Mouse (Mus musculus) left cerebral cortex, postnatal 10 days (tissue): ENCODE results near the gene Bri3. TPM values are rescaled to one million over a fixed set of nuclear protein-coding genes. Genes with fewer than 3 reads are reported as not detected.
A peak's percentile ranks its signal among the peaks of the same experiment; 100 is the strongest.

Experiments used
- DNase-seq, 2 experiments: peaks; one replicate each; pipeline ENCODE4 v3.0.0; 2021 to 2022; ENCODE audit warnings: low spot score in 2 of 2, mixed read lengths in 1 of 2; ENCODE audit errors: extremely low spot score in 1 of 2
- intact Hi-C: fragments of 180-260 bp; cut with DNase I; formaldehyde crosslinking; loops from one replicate; pipeline ENCODE4 v1.15.1; 2025
- total RNA-seq, 2 experiments: library from RNA; stranded (reverse); gene quantifications; 2 replicates each; pipeline ENCODE4 v1.2.3; 2021

Bri3 gene
- 10 to 100 TPM; 58.7 to 60.6 TPM for total RNA-seq

- DNase-seq, result no peak
- intact Hi-C loops, result no loop called here
These were observed at the start of gene Bri3 for GRCm38 (mm10) chr5:144243901-144244487. Bri3 (plus strand) TSS chr5:144244437.

- DNase-seq, result no peak
- intact Hi-C loops, result no loop called here
These were observed 48.7 kb upstream of the Bri3 start for GRCm38 (mm10) chr5:144195567-144195966.

- intact Hi-C loops, result no loop called here
- no peak for DNase-seq
These were observed 43.6 kb upstream of the Bri3 start for GRCm38 (mm10) chr5:144200616-144201015.

- intact Hi-C loops, result no loop called here
- DNase-seq, result no peak
These were observed 41.8 kb upstream of the Bri3 start for GRCm38 (mm10) chr5:144202430-144202829.

- intact Hi-C loops, result no loop called here
- DNase-seq, result no peak
These were observed 40.8 kb upstream of the Bri3 start for GRCm38 (mm10) chr5:144203398-144203959.

GRCm38 (mm10) chr5:144204303-144204702, 39.9 kb upstream of the Bri3 start:
- intact Hi-C loops, result no loop called here
- DNase-seq, result no peak

GRCm38 (mm10) chr5:144204911-144205310, 39.3 kb upstream of the Bri3 start:
- DNase-seq, result no peak
- intact Hi-C loops, result loop anchor here (5.0 kb wide), 1 partner anchor 527 kb away; no protein-coding TSS in a partner anchor

- no peak for DNase-seq
- intact Hi-C loops, result loop anchor here (5.0 kb wide), 1 partner anchor 526 kb away; no protein-coding TSS in a partner anchor
These were observed 38.2 kb upstream of the Bri3 start for GRCm38 (mm10) chr5:144206069-144206468.

GRCm38 (mm10) chr5:144207478-144207877, 36.8 kb upstream of the Bri3 start:
- intact Hi-C loops, result loop anchor here (5.0 kb wide), 1 partner anchor 525 kb away; no protein-coding TSS in a partner anchor
- DNase-seq, result peak in 1 of 2 experiments; percentile 36

GRCm38 (mm10) chr5:144214453-144214852, 29.8 kb upstream of the Bri3 start:
- intact Hi-C loops, result no loop called here
- no peak for DNase-seq

GRCm38 (mm10) chr5:144215992-144216391, 28.2 kb upstream of the Bri3 start:
- intact Hi-C loops, result no loop called here
- DNase-seq, result no peak

- intact Hi-C loops, result no loop called here
- DNase-seq, result no peak
These were observed 26.2 kb upstream of the Bri3 start for GRCm38 (mm10) chr5:144218061-144218460.

- DNase-seq, result no peak
- intact Hi-C loops, result no loop called here
These were observed 24.9 kb upstream of the Bri3 start for GRCm38 (mm10) chr5:144219306-144219705.

GRCm38 (mm10) chr5:144219936-144220335, 24.3 kb upstream of the Bri3 start:
- intact Hi-C loops, result no loop called here

GRCm38 (mm10) chr5:144221305-144221704, 22.9 kb upstream of the Bri3 start:
- DNase-seq, result no peak
- intact Hi-C loops, result no loop called here

More at GRCm38 (mm10) chr5:144219936-144220335, 24.3 kb upstream of the Bri3 start:
- no peak for DNase-seq

- intact Hi-C loops, result no loop called here
- peak; percentile 19 to 81 for DNase-seq
These were observed 21.3 kb upstream of the Bri3 start for GRCm38 (mm10) chr5:144222811-144223502.

- peak; percentile 95 to 96 for DNase-seq
- intact Hi-C loops, result no loop called here
These were observed 20.8 kb upstream of the Bri3 start, which contains the start of gene Tecpr1 for GRCm38 (mm10) chr5:144223503-144223862. Tecpr1 (minus strand) TSS chr5:144223615.

- DNase-seq, result no peak
- intact Hi-C loops, result no loop called here
These were observed 20.1 kb upstream of the Bri3 start for GRCm38 (mm10) chr5:144223899-144224816.

GRCm38 (mm10) chr5:144226220-144226619, 18.0 kb upstream of the Bri3 start:
- intact Hi-C loops, result no loop called here

More at GRCm38 (mm10) chr5:144226220-144226619, 18.0 kb upstream of the Bri3 start:
- no peak for DNase-seq
